Mouse (Mus musculus) adrenal gland, postnatal 10 days (tissue): ENCODE data around the gene Pdyn. TPM values are rescaled to one million over a fixed set of nuclear protein-coding genes. Genes with fewer than 3 reads are reported as not detected.

ENCODE experiments used
- DNase-seq: peaks from one replicate; pipeline ENCODE4 v3.0.0; 2021; ENCODE audit warnings: mixed read lengths
- long read RNA-seq, 2 experiments: library from polyadenylated mRNA; stranded (forward); transcript quantifications; one replicate each; pipeline ENCODE4 v2.0.0; 2021
- total RNA-seq, 2 experiments: library from RNA; stranded (reverse); gene quantifications; 2 replicates each; pipeline ENCODE4 v1.2.3; 2021

Pdyn gene
- total RNA-seq: under 1 TPM in 1 of 2 experiments, not detected in 1; 0.33 TPM
- long read RNA-seq, experiment 1: 0 reads
- long read RNA-seq, experiment 2, partial matches to known transcripts: 1 of 1 reads
- long read RNA-seq, experiment 2, other reads (novel, unspliced or antisense): 0 of 1 reads

- DNase-seq: no peak
Observed at GRCm38 (mm10) chr2:129699484-129700158, at the start of gene Pdyn. Pdyn (minus strand) TSS chr2:129699844.

- no peak for DNase-seq
Observed at GRCm38 (mm10) chr2:129742016-129742415, 42.4 kb upstream of the Pdyn start.

- no peak for DNase-seq
Observed at GRCm38 (mm10) chr2:129740515-129740914, 40.9 kb upstream of the Pdyn start.

- no peak for DNase-seq
Observed at GRCm38 (mm10) chr2:129734031-129734430, 34.4 kb upstream of the Pdyn start.

- no peak for DNase-seq
Observed at GRCm38 (mm10) chr2:129729681-129730080, 30.0 kb upstream of the Pdyn start.

GRCm38 (mm10) chr2:129715671-129716070 is 16.0 kb upstream of the Pdyn start:
- peak; percentile 85 for DNase-seq

GRCm38 (mm10) chr2:129713026-129713544 is 13.4 kb upstream of the Pdyn start:
- DNase-seq: no peak

- DNase-seq: peak; percentile 61
Observed at GRCm38 (mm10) chr2:129696059-129696458, 3.6 kb downstream of the Pdyn start.

GRCm38 (mm10) chr2:129694303-129694702 is 5.3 kb downstream of the Pdyn start:
- no peak for DNase-seq

- DNase-seq: no peak
Observed at GRCm38 (mm10) chr2:129692694-129693093, 7.0 kb downstream of the Pdyn start.

GRCm38 (mm10) chr2:129689694-129690093 is 9.9 kb downstream of the Pdyn start:
- DNase-seq: peak; percentile 75

GRCm38 (mm10) chr2:129688036-129688625 is 11.5 kb downstream of the Pdyn start:
- no peak for DNase-seq

GRCm38 (mm10) chr2:129686908-129687307 is 12.7 kb downstream of the Pdyn start:
- no peak for DNase-seq

- no peak for DNase-seq
Observed at GRCm38 (mm10) chr2:129684014-129684413, 15.6 kb downstream of the Pdyn start.

- DNase-seq: no peak
Observed at GRCm38 (mm10) chr2:129680236-129680635, 19.4 kb downstream of the Pdyn start.

GRCm38 (mm10) chr2:129679066-129679465 is 20.6 kb downstream of the Pdyn start:
- DNase-seq: no peak

- no peak for DNase-seq
Observed at GRCm38 (mm10) chr2:129677664-129678063, 22.0 kb downstream of the Pdyn start.

GRCm38 (mm10) chr2:129674935-129675634 is 24.6 kb downstream of the Pdyn start:
- DNase-seq: peak; percentile 91

- DNase-seq: no peak
Observed at GRCm38 (mm10) chr2:129671911-129672310, 27.7 kb downstream of the Pdyn start.

- no peak for DNase-seq
Observed at GRCm38 (mm10) chr2:129662484-129662883, 37.2 kb downstream of the Pdyn start.

- peak; percentile 18 for DNase-seq
Observed at GRCm38 (mm10) chr2:129660020-129660419, 39.6 kb downstream of the Pdyn start.

GRCm38 (mm10) chr2:129658796-129659195 is 40.8 kb downstream of the Pdyn start:
- peak; percentile 5 for DNase-seq

GRCm38 (mm10) chr2:129655033-129655432 is 44.6 kb downstream of the Pdyn start:
- DNase-seq: no peak
